Mouse (Mus musculus): ENCODE measurements around the gene Itpka. TPM values are rescaled to one million over a fixed set of nuclear protein-coding genes. Genes with fewer than 3 reads are reported as not detected.

Gene Itpka
- total RNA-seq, 2 experiments from 2014 or later = 199 to 221 TPM

Other genes starting within 250 kb of the Itpka start
- gene Exd1, start 194.7 kb upstream of the Itpka start, total RNA-seq (2021) = under 1 TPM; 0.48 to 0.91 TPM
- gene Chp1, start 194.6 kb upstream of the Itpka start, total RNA-seq (2021) = 100 to 1,000 TPM; 168 to 175 TPM
- gene Nusap1, start 124.0 kb upstream of the Itpka start, total RNA-seq (2021) = under 1 TPM; 0.39 to 0.62 TPM
- gene Oip5, start 123.9 kb upstream of the Itpka start, total RNA-seq (2021) = 1 to 10 TPM; 1.6 to 1.7 TPM
- gene Ndufaf1, start 79.5 kb upstream of the Itpka start, total RNA-seq (2021) = 10 to 100 TPM; 28.4 to 29.3 TPM
- gene Rtf1, start 67.3 kb upstream of the Itpka start, total RNA-seq (2021) = 10 to 100 TPM; 57.8 to 62.8 TPM
- gene Ltk, start 18.1 kb downstream of the Itpka start, total RNA-seq (2021) = 10 to 100 TPM; 18.8 to 23.4 TPM
- gene Rpap1, start 45.2 kb downstream of the Itpka start, total RNA-seq (2021) = 10 to 100 TPM; 19.4 to 20.6 TPM
- gene Tyro3, start 55.4 kb downstream of the Itpka start, total RNA-seq (2021) = 100 to 1,000 TPM; 191 to 198 TPM
- gene Mga, start 154.9 kb downstream of the Itpka start, total RNA-seq (2021) = 10 to 100 TPM; 56.2 to 74.1 TPM
- gene Mapkbp1, start 230.4 kb downstream of the Itpka start, total RNA-seq (2021) = 10 to 100 TPM; 41.6 to 66.9 TPM